ENCODE assay signal across 10 mouse cellular contexts in genomic region chr10:98751376-98752058, GRCm38 (mm10).
DNase-seq lines count a peak whose midpoint lies in the region; ATAC-seq and TF ChIP-seq lines count a peak whose summit lies in the region.
"Had no signal": no experiment of that assay in that cellular context is flagged by ENCODE, and none has a peak within 500 bp of the region (broad histone marks: within the 10 kb centered on the region; RNA-seq: fewer than 3 reads in every experiment).

No protein-coding gene starts in this region.

- no peak overlapping the region for H3K27ac ChIP-seq in forebrain, embryonic 13.5 days
- no peak overlapping the region for H3K27ac ChIP-seq in forebrain, embryonic 11.5 days (ENCODE audit: low read depth, low read length)
- H3K27ac ChIP-seq in limb, embryonic 13.5 days: no peak overlapping the region; the same call in 1 of the 2 replicates
- H3K27ac ChIP-seq in heart, adult 2 months: no peak overlapping the region
- H3K27ac ChIP-seq: heart, embryonic 15.5 days; midbrain, embryonic 12.5 days had no signal

- WGBS in forebrain, embryonic 13.5 days: 57% methylated on average over 11 of the region's 11 CpGs
- WGBS in forebrain, embryonic 11.5 days: 59% methylated on average over 11 of the region's 11 CpGs
- 40% methylated on average over 11 of the region's 11 CpGs for WGBS in limb, embryonic 13.5 days
- 65% methylated on average over 11 of the region's 11 CpGs for WGBS in heart, adult 2 months

- intact Hi-C loops in heart, adult 2 months (cut with DNase I): no loop called here

- no peak for TF ChIP-seq POLR2A in heart, adult 2 months (IDR thresholded peaks at IDR 0.05; ENCODE audit: insufficient read depth, low read depth, low read length)

- no peak for TF ChIP-seq EP300 in heart, adult 2 months (IDR thresholded peaks at IDR 0.05; ENCODE audit: insufficient read depth, low read depth, low read length)

- H3K4me3 ChIP-seq in forebrain, embryonic 13.5 days: no peak overlapping the region
- no peak overlapping the region for H3K4me3 ChIP-seq in forebrain, embryonic 11.5 days (ENCODE audit: low read depth, low read length)
- H3K4me3 ChIP-seq in limb, embryonic 13.5 days: no peak overlapping the region
- H3K4me3 ChIP-seq in heart, adult 2 months: no peak overlapping the region
- H3K4me3 ChIP-seq: heart, embryonic 15.5 days; midbrain, embryonic 12.5 days had no signal

- 0 out of 2 replicates have a peak, but pooled peaks cover 6% of the 10 kb centered on the region for H3K27me3 ChIP-seq in forebrain, embryonic 13.5 days
- H3K27me3 ChIP-seq in forebrain, embryonic 11.5 days (ENCODE audit: control insufficient read depth, insufficient read depth, low read length): peaks cover 3% of the 10 kb centered on the region; the same call in 1 of the 2 replicates
- H3K27me3 ChIP-seq in limb, embryonic 13.5 days: 0 out of 2 replicates have a peak, but pooled peaks cover 2% of the 10 kb centered on the region
- H3K27me3 ChIP-seq in heart, adult 2 months (ENCODE audit: control insufficient read depth, insufficient read depth, low read length): no peaks in the 10 kb centered on the region
- H3K27me3 ChIP-seq: heart, embryonic 15.5 days; midbrain, embryonic 12.5 days had no signal

- no peak overlapping the region for H3K9ac ChIP-seq in forebrain, embryonic 13.5 days
- no peak overlapping the region for H3K9ac ChIP-seq in forebrain, embryonic 11.5 days (ENCODE audit: low read length)
- H3K9ac ChIP-seq in limb, embryonic 13.5 days: no peak overlapping the region
- H3K9ac ChIP-seq in heart, adult 2 months (ENCODE audit: low read depth, low read length): no peak overlapping the region
- H3K9ac ChIP-seq: heart, embryonic 15.5 days; midbrain, embryonic 12.5 days had no signal

- H3K4me1 ChIP-seq in forebrain, embryonic 13.5 days: peaks cover 10% of the 10 kb centered on the region
- H3K4me1 ChIP-seq in forebrain, embryonic 11.5 days (replicated peaks; ENCODE audit: control insufficient read depth, insufficient read depth, low read length): no peaks in the 10 kb centered on the region; the same call in 1 of the 2 replicates
- peaks cover 20% of the 10 kb centered on the region for H3K4me1 ChIP-seq in limb, embryonic 13.5 days
- no peaks in the 10 kb centered on the region; the same call in 1 of the 2 replicates for H3K4me1 ChIP-seq in heart, adult 2 months (ENCODE audit: control insufficient read depth, insufficient read depth, low read length)
- H3K4me1 ChIP-seq: heart, embryonic 15.5 days had no signal

- ATAC-seq in forebrain, embryonic 13.5 days: peak; percentile 58; the same call in 1 of the 2 replicates
- ATAC-seq in forebrain, embryonic 11.5 days (replicated peaks; ENCODE audit: low FRiP score): no peak
- ATAC-seq in limb, embryonic 13.5 days (ENCODE audit: low FRiP score, low read depth): peak; percentile 71; the same call in 1 of the 2 replicates

- no peaks in the 10 kb centered on the region for H3K79me2 ChIP-seq in heart, adult 2 months (replicated peaks; ENCODE audit: control insufficient read depth, insufficient read depth, low read length)

- DNase-seq in forebrain, embryonic 11.5 days (ENCODE audit: low spot score): no peak
- DNase-seq in kidney, postnatal 10 days: peak; percentile 49
- DNase-seq in kidney, adult 11 months: no peak
- DNase-seq in embryo, embryonic 10.5 days (ENCODE audit: low spot score): peak; percentile 47
- no peak for DNase-seq in spleen, adult 18-20 months
- no peak for DNase-seq in heart, adult 2 months

- H3K9me3 ChIP-seq in forebrain, embryonic 13.5 days (replicated peaks): no peaks in the 10 kb centered on the region
- H3K9me3 ChIP-seq in forebrain, embryonic 11.5 days (ENCODE audit: control insufficient read depth, low read length): no peaks in the 10 kb centered on the region
- no peaks in the 10 kb centered on the region for H3K9me3 ChIP-seq in limb, embryonic 13.5 days
- H3K9me3 ChIP-seq: heart, embryonic 15.5 days; midbrain, embryonic 12.5 days had no signal

- no peaks in the 10 kb centered on the region for H3K36me3 ChIP-seq in forebrain, embryonic 13.5 days (ENCODE audit: poor library complexity, severe bottlenecking)
- no peaks in the 10 kb centered on the region for H3K36me3 ChIP-seq in forebrain, embryonic 11.5 days (ENCODE audit: control insufficient read depth, insufficient read depth, low read length)
- no peaks in the 10 kb centered on the region for H3K36me3 ChIP-seq in limb, embryonic 13.5 days
- H3K36me3 ChIP-seq in heart, adult 2 months (ENCODE audit: control insufficient read depth, insufficient read depth, low read length): no peaks in the 10 kb centered on the region
- H3K36me3 ChIP-seq: heart, embryonic 15.5 days; midbrain, embryonic 12.5 days had no signal

- H3K4me2 ChIP-seq in forebrain, embryonic 13.5 days: no peak overlapping the region
- no peak overlapping the region for H3K4me2 ChIP-seq in forebrain, embryonic 11.5 days (ENCODE audit: low read depth, low read length, severe bottlenecking)
- H3K4me2 ChIP-seq in limb, embryonic 13.5 days (replicated peaks): no peak overlapping the region
- H3K4me2 ChIP-seq: heart, embryonic 15.5 days; midbrain, embryonic 12.5 days had no signal

- TF ChIP-seq CTCF in heart, adult 2 months (IDR thresholded peaks at IDR 0.05): no peak

Comparison
In these comparisons a context has a peak if more than half of its experiments do, and no peak if none do; other contexts are left out.
1. DNase-seq: peak in kidney, postnatal 10 days (single experiment) and embryo, embryonic 10.5 days (single experiment); none in forebrain, embryonic 11.5 days (single experiment), kidney, adult 11 months (single experiment), spleen, adult 18-20 months (0 of 2) and heart, adult 2 months (0 of 2).